Mouse (Mus musculus) forebrain, embryonic 11.5 days (tissue): ENCODE measurements around the gene Kpna4. TPM values are rescaled to one million over a fixed set of nuclear protein-coding genes. Genes with fewer than 3 reads are reported as not detected.
A peak's percentile ranks its signal among the peaks of the same experiment; 100 is the strongest.

ENCODE experiments used
- ATAC-seq: fragments of 200-750 bp; cut with Nextera tagmentation; replicated peaks from 2 replicates; pipeline ENCODE4 v1.8.0; 2017; ENCODE audit warnings: moderate TSS enrichment; ENCODE audit not compliant: low FRiP score
- DNase-seq: peaks from one replicate; pipeline ENCODE4 v3.0.0-alpha.2; 2017; ENCODE audit warnings: low spot score
- H3K27ac ChIP-seq: fragments of 300-500 bp; sonication (generic); 2 replicates; pipeline ENCODE4 v1.5.1; 2014; ENCODE audit warnings: low read depth, low read length
- H3K27me3 ChIP-seq: fragments of 300-500 bp; sonication (generic); 2 replicates; pipeline ENCODE4 v1.6.1; 2014; ENCODE audit warnings: mild to moderate bottlenecking, low read length, mixed read lengths; ENCODE audit not compliant: control insufficient read depth, insufficient read depth
- H3K36me3 ChIP-seq: fragments of 300-500 bp; sonication (generic); 2 replicates; pipeline ENCODE4 v1.6.1; 2014; ENCODE audit warnings: mild to moderate bottlenecking, low read length, moderate library complexity, mixed read lengths; ENCODE audit not compliant: control insufficient read depth, insufficient read depth
- H3K4me1 ChIP-seq: fragments of 300-500 bp; sonication (generic); replicated peaks from 2 replicates; pipeline ENCODE4 v1.6.1; 2014; ENCODE audit warnings: low read length, mixed read lengths; ENCODE audit not compliant: control insufficient read depth, insufficient read depth
- H3K4me2 ChIP-seq: fragments of 300-500 bp; sonication (generic); 2 replicates; pipeline ENCODE4 v1.6.1; 2014; ENCODE audit warnings: low read depth, mild to moderate bottlenecking, low read length, moderate library complexity, mixed read lengths; ENCODE audit not compliant: severe bottlenecking
- H3K4me3 ChIP-seq: fragments of 300-500 bp; sonication (generic); 2 replicates; pipeline ENCODE4 v1.5.1; 2014; ENCODE audit warnings: low read depth, low read length
- H3K9ac ChIP-seq: fragments of 300-500 bp; sonication (generic); 2 replicates; pipeline ENCODE4 v1.6.1; 2014; ENCODE audit warnings: low read length
- H3K9me3 ChIP-seq: fragments of 300-500 bp; sonication (generic); 2 replicates; pipeline ENCODE4 v1.6.1; 2016; ENCODE audit warnings: low read length, mixed read lengths; ENCODE audit not compliant: control insufficient read depth
- WGBS: fragments of 180-500 bp; shearing (Covaris S2); extraction: QIAGEN DNeasy Blood & Tissue Kit; methylation state at CpG from one replicate; pipeline ENCODE4 v1.1.7; 2014; 5-methylcytosine and 5-hydroxymethylcytosine counted together
- polyA plus RNA-seq: library from polyadenylated mRNA; unstranded; fragments of >200 nt; fragmentation: Nextera tagmentation; extraction: Ambion mirVana; gene quantifications from 2 replicates; pipeline ENCODE4 v1.2.1, GENCODE M21; 2014

The Kpna4 gene
- polyA plus RNA-seq: 54.6 and 55.7 TPM in 2 replicates

GRCm38 (mm10) chr3:69126509-69127345 is at the start of gene Kpna4:
Gene Kpna4 (minus strand): TSS chr3:69127113.
- peak; percentile 98 for ATAC-seq
- H3K9me3 ChIP-seq: no peaks in the 10 kb centered on the region
- peak within 1 kb of the TSS; percentile 91 for H3K27ac ChIP-seq
- under 1% methylated on average over 79 of the region's 107 CpGs for WGBS
- no peaks in the 10 kb centered on the region for H3K27me3 ChIP-seq
- H3K4me1 ChIP-seq: no peaks in the 10 kb centered on the region
- DNase-seq: peak; percentile 97
- H3K9ac ChIP-seq: peak within 1 kb of the TSS; percentile 93
- peak within 1 kb of the TSS; percentile 71 for H3K4me2 ChIP-seq
- H3K36me3 ChIP-seq: no peaks in the 10 kb centered on the region
- peak within 1 kb of the TSS; percentile 94 for H3K4me3 ChIP-seq

GRCm38 (mm10) chr3:69175229-69175628 is 48.3 kb upstream of the Kpna4 start:
- Histone ChIP-seq H3K27ac (no peak overlapping the region), H3K4me2 (no peak overlapping the region), H3K36me3 (no peaks in the 10 kb centered on the region), H3K4me3 (no peak overlapping the region), H3K9me3 (no peaks in the 10 kb centered on the region), H3K4me1 (peaks cover 5% of the 10 kb centered on the region; the same call in 1 of the 2 replicates), H3K27me3 (no peaks in the 10 kb centered on the region), H3K9ac (no peak overlapping the region)
- 13% methylated on average over 1 of the region's 1 CpGs for WGBS
- no peak for DNase-seq
- ATAC-seq: peak; percentile 72

GRCm38 (mm10) chr3:69171123-69171522 is 44.2 kb upstream of the Kpna4 start:
- H3K9me3 ChIP-seq: no peaks in the 10 kb centered on the region
- 0 out of 2 replicates have a peak, but pooled peaks cover 2% of the 10 kb centered on the region for H3K4me1 ChIP-seq
- H3K9ac ChIP-seq: no peak overlapping the region
- no peaks in the 10 kb centered on the region for H3K27me3 ChIP-seq
- no peak overlapping the region for H3K4me2 ChIP-seq
- no peak overlapping the region for H3K27ac ChIP-seq
- no peaks in the 10 kb centered on the region for H3K36me3 ChIP-seq
- ATAC-seq (no peak), DNase-seq (no peak)
- no peak overlapping the region for H3K4me3 ChIP-seq
- WGBS: 83% methylated on average over 4 of the region's 4 CpGs

- DNase-seq (no peak), ATAC-seq (no peak)
- H3K9me3 ChIP-seq: no peaks in the 10 kb centered on the region
- no peak overlapping the region for H3K9ac ChIP-seq
- H3K4me2 ChIP-seq: no peak overlapping the region
- H3K27ac ChIP-seq: no peak overlapping the region
- no peaks in the 10 kb centered on the region for H3K36me3 ChIP-seq
- 80% methylated on average over 5 of the region's 5 CpGs for WGBS
- H3K4me1 ChIP-seq: no peaks in the 10 kb centered on the region
- H3K4me3 ChIP-seq: no peak overlapping the region
- H3K27me3 ChIP-seq: no peaks in the 10 kb centered on the region
Measured at GRCm38 (mm10) chr3:69169796-69170195, 42.9 kb upstream of the Kpna4 start.

- H3K4me3 ChIP-seq: no peak overlapping the region
- no peak overlapping the region for H3K27ac ChIP-seq
- no peak overlapping the region for H3K4me2 ChIP-seq
- H3K36me3 ChIP-seq: no peaks in the 10 kb centered on the region
- no peaks in the 10 kb centered on the region for H3K9me3 ChIP-seq
- ATAC-seq (no peak), DNase-seq (no peak)
- WGBS: 91% methylated on average over 9 of the region's 9 CpGs
- no peaks in the 10 kb centered on the region for H3K27me3 ChIP-seq
- no peak overlapping the region for H3K9ac ChIP-seq
- no peaks in the 10 kb centered on the region for H3K4me1 ChIP-seq
Measured at GRCm38 (mm10) chr3:69168724-69169123, 41.8 kb upstream of the Kpna4 start.

- no peak for DNase-seq
- H3K4me3 ChIP-seq: no peak overlapping the region
- no peak for ATAC-seq
- 85% methylated on average over 6 of the region's 6 CpGs for WGBS
- no peaks in the 10 kb centered on the region for H3K27me3 ChIP-seq
- no peaks in the 10 kb centered on the region for H3K9me3 ChIP-seq
- no peak overlapping the region for H3K4me2 ChIP-seq
- H3K9ac ChIP-seq: no peak overlapping the region
- no peak overlapping the region for H3K27ac ChIP-seq
- no peaks in the 10 kb centered on the region for H3K36me3 ChIP-seq
- H3K4me1 ChIP-seq: no peaks in the 10 kb centered on the region
Measured at GRCm38 (mm10) chr3:69163057-69163456, 36.1 kb upstream of the Kpna4 start.

DNA sequence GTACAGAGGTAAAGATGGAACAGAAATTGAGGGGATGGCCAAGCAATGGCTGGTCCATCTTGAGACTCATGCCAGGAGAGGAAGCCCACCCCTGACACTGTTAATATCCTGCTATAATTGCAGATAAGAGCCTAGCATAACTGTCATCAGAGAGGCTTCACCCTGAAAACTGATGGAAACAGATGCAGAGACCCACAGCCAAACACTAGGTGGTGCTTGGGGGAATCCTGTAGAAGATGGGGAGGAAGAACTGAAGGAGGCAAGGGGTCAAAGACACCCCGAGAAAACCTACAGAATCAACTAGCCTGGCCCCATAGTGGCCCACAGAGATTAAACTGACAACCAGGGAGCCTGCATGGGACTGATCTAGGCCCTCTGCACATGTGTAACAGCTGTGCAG is 33.5 kb upstream of the Kpna4 start:
- Histone ChIP-seq H3K9ac (no peak overlapping the region), H3K27me3 (no peaks in the 10 kb centered on the region), H3K9me3 (no peaks in the 10 kb centered on the region), H3K4me2 (no peak overlapping the region), H3K27ac (no peak overlapping the region), H3K4me1 (no peaks in the 10 kb centered on the region; the same call in 1 of the 2 replicates), H3K4me3 (no peak overlapping the region), H3K36me3 (no peaks in the 10 kb centered on the region)
- ATAC-seq (no peak), DNase-seq (no peak)
- WGBS: 57% methylated on average over 1 of the region's 1 CpGs

- no peak overlapping the region for H3K4me2 ChIP-seq
- DNase-seq: no peak
- H3K9me3 ChIP-seq: no peaks in the 10 kb centered on the region
- H3K9ac ChIP-seq: no peak overlapping the region
- WGBS: 81% methylated on average over 2 of the region's 2 CpGs
- no peaks in the 10 kb centered on the region; the same call in 1 of the 2 replicates for H3K4me1 ChIP-seq
- H3K27ac ChIP-seq: no peak overlapping the region
- no peak for ATAC-seq
- H3K36me3 ChIP-seq: no peaks in the 10 kb centered on the region
- H3K4me3 ChIP-seq: no peak overlapping the region
- H3K27me3 ChIP-seq: no peaks in the 10 kb centered on the region
Measured at GRCm38 (mm10) chr3:69159501-69159900, 32.6 kb upstream of the Kpna4 start.

- Histone ChIP-seq H3K4me2 (no peak overlapping the region), H3K4me1 (no peaks in the 10 kb centered on the region; the same call in 1 of the 2 replicates), H3K4me3 (no peak overlapping the region), H3K36me3 (no peaks in the 10 kb centered on the region), H3K27me3 (no peaks in the 10 kb centered on the region), H3K27ac (no peak overlapping the region), H3K9ac (no peak overlapping the region), H3K9me3 (no peaks in the 10 kb centered on the region)
- WGBS: 86% methylated on average over 5 of the region's 5 CpGs
- DNase-seq (no peak), ATAC-seq (no peak)
Measured at GRCm38 (mm10) chr3:69157886-69158285, 31.0 kb upstream of the Kpna4 start.
